Mouse (Mus musculus): ENCODE measurements around the gene Uck1. TPM values are rescaled to one million over a fixed set of nuclear protein-coding genes. Genes with fewer than 3 reads are reported as not detected.
A peak's percentile ranks its signal among the peaks of the same experiment; 100 is the strongest.

Uck1 gene
- polyA plus RNA-seq, 1 experiment from 2014 or later: 33.3 TPM

- Histone ChIP-seq H3K27me3 (ENCODE audit: insufficient read depth, low read length) (no peaks in the 10 kb centered on the region), H3K4me1 (ENCODE audit: insufficient read depth) (peaks cover 11% of the 10 kb centered on the region), H3K9me3 (ENCODE audit: low read length) (no peaks in the 10 kb centered on the region), H3K36me3 (replicated peaks; ENCODE audit: insufficient read depth, low read length) (peaks cover 39% of the 10 kb centered on the region), H3K4me3 (ENCODE audit: low read depth, low read length) (no peak overlapping the region), H3K27ac (ENCODE audit: low read depth) (no peak overlapping the region), H3K9ac (replicated peaks) (no peak overlapping the region), H3K4me2 (ENCODE audit: low read depth, low read length) (no peak overlapping the region)
- TF ChIP-seq CTCF (IDR thresholded peaks at IDR 0.05; ENCODE audit: low read depth): no peak
- no peak for TF ChIP-seq EP300 (IDR thresholded peaks at IDR 0.05; ENCODE audit: low read depth)
- DNase-seq (no peak), ATAC-seq (no peak)
- whole genome bisulfite sequencing (ENCODE audit: insufficient replicate concordance): 88% methylated on average over 8 of the region's 8 CpGs
Observed at GRCm38 (mm10) chr2:32294348-32294747, 34.4 kb upstream of the Uck1 start.

GRCm38 (mm10) chr2:32289578-32289977 lies 29.6 kb upstream of the Uck1 start:
- Histone ChIP-seq H3K4me1 (ENCODE audit: insufficient read depth) (peaks cover 26% of the 10 kb centered on the region), H3K4me2 (ENCODE audit: low read depth, low read length) (peak overlapping the region; percentile 95), H3K27ac (ENCODE audit: low read depth) (peak overlapping the region; percentile 84), H3K36me3 (replicated peaks; ENCODE audit: insufficient read depth, low read length) (peaks cover 13% of the 10 kb centered on the region), H3K27me3 (ENCODE audit: insufficient read depth, low read length) (no peaks in the 10 kb centered on the region), H3K9me3 (ENCODE audit: low read length) (no peaks in the 10 kb centered on the region), H3K4me3 (ENCODE audit: low read depth, low read length) (peak overlapping the region; percentile 90; the same call in 1 of the 2 replicates), H3K9ac (replicated peaks) (peak overlapping the region; percentile 87; the same call in 1 of the 2 replicates)
- DNase-seq (peak; percentile 15), ATAC-seq (no peak)
- TF ChIP-seq EP300 (IDR thresholded peaks at IDR 0.05; ENCODE audit: low read depth): no peak
- TF ChIP-seq CTCF (IDR thresholded peaks at IDR 0.05; ENCODE audit: low read depth): peak; percentile 77

- Histone ChIP-seq H3K4me3 (ENCODE audit: low read depth, low read length) (peak overlapping the region; percentile 90), H3K4me2 (ENCODE audit: low read depth, low read length) (peak overlapping the region; percentile 95), H3K27me3 (ENCODE audit: insufficient read depth, low read length) (no peaks in the 10 kb centered on the region), H3K9me3 (ENCODE audit: low read length) (no peaks in the 10 kb centered on the region), H3K4me1 (ENCODE audit: insufficient read depth) (peaks cover 26% of the 10 kb centered on the region), H3K27ac (ENCODE audit: low read depth) (peak overlapping the region; percentile 84), H3K36me3 (replicated peaks; ENCODE audit: insufficient read depth, low read length) (peaks cover 21% of the 10 kb centered on the region), H3K9ac (replicated peaks) (peak overlapping the region; percentile 87)
- ATAC-seq (peak; percentile 49), DNase-seq (no peak)
- TF ChIP-seq EP300 (IDR thresholded peaks at IDR 0.05; ENCODE audit: low read depth) (no peak), CTCF (IDR thresholded peaks at IDR 0.05; ENCODE audit: low read depth) (no peak)
- whole genome bisulfite sequencing (ENCODE audit: insufficient replicate concordance): 2% methylated on average over 29 of the region's 29 CpGs
Observed at GRCm38 (mm10) chr2:32288371-32288931, 28.5 kb upstream of the Uck1 start.

GRCm38 (mm10) chr2:32287923-32288367 lies 28.0 kb upstream of the Uck1 start, which contains the start of gene Swi5:
TSS of gene Swi5 (minus strand) at chr2:32288075.
- WGBS (ENCODE audit: insufficient replicate concordance): under 1% methylated on average over 37 of the region's 41 CpGs

GRCm38 (mm10) chr2:32287334-32287840 lies 27.4 kb upstream of the Uck1 start, which contains the start of gene Golga2:
TSS of gene Golga2 (plus strand) at chr2:32287384.
- Histone ChIP-seq H3K9ac (replicated peaks) (peak within 1 kb of the TSS; percentile 95), H3K4me3 (ENCODE audit: low read depth, low read length) (peak within 1 kb of the TSS; percentile 90), H3K27me3 (ENCODE audit: insufficient read depth, low read length) (no peaks in the 10 kb centered on the region), H3K36me3 (replicated peaks; ENCODE audit: insufficient read depth, low read length) (peaks cover 19% of the 10 kb centered on the region), H3K27ac (ENCODE audit: low read depth) (peak within 1 kb of the TSS; percentile 96), H3K4me1 (ENCODE audit: insufficient read depth) (peaks cover 28% of the 10 kb centered on the region), H3K9me3 (ENCODE audit: low read length) (no peaks in the 10 kb centered on the region), H3K4me2 (ENCODE audit: low read depth, low read length) (peak within 1 kb of the TSS; percentile 95)
- 0% methylated on average over 22 of the region's 23 CpGs for WGBS (ENCODE audit: insufficient replicate concordance)
- DNase-seq: no peak
- TF ChIP-seq CTCF (IDR thresholded peaks at IDR 0.05; ENCODE audit: low read depth) (no peak), EP300 (IDR thresholded peaks at IDR 0.05; ENCODE audit: low read depth) (no peak)
- peak; percentile 11 for ATAC-seq

More at GRCm38 (mm10) chr2:32287923-32288367, 28.0 kb upstream of the Uck1 start, which contains the start of gene Swi5:
- Histone ChIP-seq H3K27me3 (ENCODE audit: insufficient read depth, low read length) (no peaks in the 10 kb centered on the region), H3K9ac (replicated peaks) (peak within 1 kb of the TSS; percentile 95), H3K4me1 (ENCODE audit: insufficient read depth) (peaks cover 26% of the 10 kb centered on the region), H3K9me3 (ENCODE audit: low read length) (no peaks in the 10 kb centered on the region), H3K27ac (ENCODE audit: low read depth) (peak within 1 kb of the TSS; percentile 96), H3K4me3 (ENCODE audit: low read depth, low read length) (peak within 1 kb of the TSS; percentile 90), H3K4me2 (ENCODE audit: low read depth, low read length) (peak within 1 kb of the TSS; percentile 95), H3K36me3 (replicated peaks; ENCODE audit: insufficient read depth, low read length) (peaks cover 19% of the 10 kb centered on the region)
- DNase-seq (peak; percentile 100), ATAC-seq (peak; percentile 98)
- no peak for TF ChIP-seq EP300 (IDR thresholded peaks at IDR 0.05; ENCODE audit: low read depth)
- TF ChIP-seq CTCF (IDR thresholded peaks at IDR 0.05; ENCODE audit: low read depth): no peak

- no peak overlapping the region for H3K4me3 ChIP-seq (ENCODE audit: low read depth, low read length)
- H3K9me3 ChIP-seq (ENCODE audit: low read length): no peaks in the 10 kb centered on the region
- H3K9ac ChIP-seq (replicated peaks): no peak overlapping the region; the same call in 1 of the 2 replicates
- 84% methylated on average over 3 of the region's 3 CpGs for WGBS (ENCODE audit: insufficient replicate concordance)
- DNase-seq: no peak
- H3K27me3 ChIP-seq (ENCODE audit: insufficient read depth, low read length): no peaks in the 10 kb centered on the region
- no peak for ATAC-seq
- H3K27ac ChIP-seq (ENCODE audit: low read depth): no peak overlapping the region
- H3K4me2 ChIP-seq (ENCODE audit: low read depth, low read length): no peak overlapping the region
- peaks cover 27% of the 10 kb centered on the region for H3K36me3 ChIP-seq (replicated peaks; ENCODE audit: insufficient read depth, low read length)
- TF ChIP-seq EP300 (IDR thresholded peaks at IDR 0.05; ENCODE audit: low read depth) (no peak), CTCF (IDR thresholded peaks at IDR 0.05; ENCODE audit: low read depth) (no peak)
- H3K4me1 ChIP-seq (ENCODE audit: insufficient read depth): peaks cover 14% of the 10 kb centered on the region
Observed at GRCm38 (mm10) chr2:32283986-32284385, 24.0 kb upstream of the Uck1 start.
